Mouse (Mus musculus) myocyte (in vitro differentiated cells): ENCODE measurements around the gene Tmco4.

Source experiments
- MYOG ChIP-seq, 3 experiments: IDR thresholded peaks; one replicate each; pipeline ENCODE4 v1.6.1; 2011; ENCODE audit warnings: control low read depth in 2 of 3, low read depth in 2 of 3, mild to moderate bottlenecking in 2 of 3; ENCODE audit not compliant: insufficient read length in 2 of 3, control insufficient read depth in 1 of 3, insufficient read depth in 1 of 3
- POLR2A ChIP-seq: IDR thresholded peaks from one replicate; pipeline ENCODE4 v1.6.1; 2011; ENCODE audit warnings: low read depth, mild to moderate bottlenecking, control low read depth, moderate library complexity; ENCODE audit not compliant: insufficient read length
- POLR2AphosphoS2 ChIP-seq: IDR thresholded peaks from one replicate; pipeline ENCODE4 v1.6.1; 2011; ENCODE audit warnings: low read depth, control low read depth; ENCODE audit not compliant: insufficient read length
- USF1 ChIP-seq: IDR thresholded peaks from one replicate; pipeline ENCODE4 v1.6.1; 2011; ENCODE audit warnings: low read depth, mild to moderate bottlenecking, control low read depth, moderate library complexity

GRCm38 (mm10) chr4:139093196-139093530 is 120.5 kb downstream of the Tmco4 start:
- TF ChIP-seq POLR2AphosphoS2 = no peak
- no peak for TF ChIP-seq POLR2A
- no peak for TF ChIP-seq USF1
- TF ChIP-seq MYOG (IDR thresholded peaks at IDR 0.05; ENCODE audit: control insufficient read depth in 1 of 3, insufficient read depth in 1 of 3, insufficient read length in 2 of 3, low read depth in 2 of 3) = no peak
